7 mouse cellular contexts compared by ENCODE assay signal in the genomic region with DNA sequence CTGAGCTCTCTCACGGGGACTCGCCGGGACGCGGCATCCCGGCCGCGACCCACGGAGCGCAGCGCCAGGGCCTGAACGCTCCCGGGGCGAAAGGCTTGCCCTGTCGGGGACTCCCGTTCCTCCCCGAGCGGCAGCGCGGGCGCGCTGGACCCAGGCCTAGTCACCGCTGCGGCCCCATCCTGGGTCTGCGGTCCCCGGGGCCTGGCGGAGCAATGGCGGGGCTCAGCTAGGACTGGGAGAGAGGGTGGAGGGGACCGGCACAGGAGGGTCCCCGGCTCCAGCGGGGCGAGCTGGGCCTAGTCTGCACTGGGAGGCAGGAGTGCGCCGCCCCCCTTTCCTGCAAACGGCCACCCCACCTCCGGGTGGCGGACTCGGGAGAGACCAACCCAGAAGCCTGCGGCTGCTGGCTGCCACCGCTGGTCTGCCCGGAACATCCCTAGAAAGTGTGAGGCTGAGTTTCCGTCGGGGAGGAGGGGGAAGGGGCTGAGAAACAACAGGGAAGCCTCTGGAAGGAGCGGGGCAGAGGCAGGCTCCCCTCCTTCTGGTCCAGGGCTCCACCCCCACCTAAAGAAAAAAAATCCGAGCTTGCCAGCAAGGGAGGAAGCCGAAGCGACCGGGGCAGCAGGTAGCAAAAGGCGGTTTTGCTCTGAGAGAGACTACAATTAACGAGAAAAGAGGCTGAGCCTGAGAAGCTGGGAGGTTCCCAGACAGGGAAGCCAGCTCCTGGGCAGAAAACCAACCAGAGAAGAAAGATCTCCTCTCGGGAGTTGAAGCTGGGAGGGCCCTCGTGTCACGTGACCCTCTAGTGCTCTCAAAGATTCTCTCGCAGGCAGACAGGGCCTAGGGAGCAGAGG.
DNase-seq lines count a peak whose midpoint lies in the region; ATAC-seq lines count a peak whose summit lies in the region.

No protein-coding gene starts in this region.

- H3K4me1 ChIP-seq in intestine, embryonic 16.5 days (ENCODE audit: control insufficient read depth, insufficient read depth, low read length), result peaks cover 11% of the 10 kb centered on the region; the same call in 1 of the 2 replicates
- peaks cover 18% of the 10 kb centered on the region for H3K4me1 ChIP-seq in midbrain, embryonic 12.5 days

- peak overlapping the region; percentile 79 for H3K4me3 ChIP-seq in intestine, embryonic 16.5 days (ENCODE audit: low read length)
- peak overlapping the region; percentile 76 for H3K4me3 ChIP-seq in midbrain, embryonic 12.5 days

- H3K36me3 ChIP-seq in intestine, embryonic 16.5 days (ENCODE audit: control insufficient read depth, insufficient read depth, low read length), result no peaks in the 10 kb centered on the region
- H3K36me3 ChIP-seq in midbrain, embryonic 12.5 days, result no peaks in the 10 kb centered on the region

- intact Hi-C loops in left cerebral cortex, postnatal 36 days (cut with DNase I), result loop anchor here (2.0 to 5.0 kb wide), 2 partner anchors 42 to 69 kb away; a partner anchor contains a TSS

- no peaks in the 10 kb centered on the region for H3K9me3 ChIP-seq in intestine, embryonic 16.5 days (ENCODE audit: control insufficient read depth, low read length)
- H3K9me3 ChIP-seq in midbrain, embryonic 12.5 days, result no peaks in the 10 kb centered on the region

- peak; percentile 84 for ATAC-seq in intestine, embryonic 16.5 days
- ATAC-seq in midbrain, embryonic 12.5 days (ENCODE audit: low FRiP score, low read depth), result peak; percentile 79

- H3K27me3 ChIP-seq in intestine, embryonic 16.5 days (replicated peaks; ENCODE audit: control insufficient read depth, insufficient read depth, low read length), result no peaks in the 10 kb centered on the region
- H3K27me3 ChIP-seq in midbrain, embryonic 12.5 days, result peaks cover 11% of the 10 kb centered on the region; the same call in 1 of the 2 replicates

- peak overlapping the region; percentile 92 for H3K9ac ChIP-seq in intestine, embryonic 16.5 days (ENCODE audit: low read depth, low read length)
- peak overlapping the region; percentile 98 for H3K9ac ChIP-seq in midbrain, embryonic 12.5 days (replicated peaks)

- H3K27ac ChIP-seq in intestine, embryonic 16.5 days (ENCODE audit: low read length), result peak overlapping the region; percentile 99
- H3K27ac ChIP-seq in midbrain, embryonic 12.5 days (replicated peaks), result peak overlapping the region; percentile 100

- H3K4me2 ChIP-seq in intestine, embryonic 16.5 days (ENCODE audit: low read depth, low read length), result peak overlapping the region; percentile 94
- peak overlapping the region; percentile 71 for H3K4me2 ChIP-seq in midbrain, embryonic 12.5 days (replicated peaks)

- peak; percentile 88 for DNase-seq in adrenal gland, postnatal 10 days
- peak; percentile 91 for DNase-seq in embryo, embryonic 11 days
- peak; percentile 70 to 87 for DNase-seq in gastrocnemius, postnatal 4 days (ENCODE audit: low spot score in 2 of 2)
- peak; percentile 78 to 79 for DNase-seq in left cerebral cortex, postnatal 36 days (ENCODE audit: low spot score in 2 of 2)
- DNase-seq in spleen, postnatal 14 days (ENCODE audit: low spot score in 2 of 2), result peak; percentile 15 to 37

- under 1% methylated on average over 53 of the region's 54 CpGs for WGBS in intestine, embryonic 16.5 days
- WGBS in midbrain, embryonic 12.5 days, result under 1% methylated on average over 52 of the region's 54 CpGs

Comparison
In these comparisons a context has a peak if more than half of its experiments do, and no peak if none do; other contexts are left out.
1. Peak in every context shown above with its lines: DNase-seq, ATAC-seq, H3K4me3 ChIP-seq and H3K27ac ChIP-seq.
2. DNase-seq: peak in every context shown above with its lines; median percentile 91 in embryo, embryonic 11 days; 88 in adrenal gland, postnatal 10 days; 78 in gastrocnemius, postnatal 4 days; 78 in left cerebral cortex, postnatal 36 days; 26 in spleen, postnatal 14 days.